Mouse (Mus musculus): Measurements from ENCODE around the gene Ctnnb1. TPM values are rescaled to one million over a fixed set of nuclear protein-coding genes. Genes with fewer than 3 reads are reported as not detected.
"Not testable (repeated sequence)": the region's sequence is repeated elsewhere in the genome, so short reads cannot be mapped to it uniquely, and the experiment has no call there.

Ctnnb1 gene
- 100 to 1,000 TPM; 306 TPM for total RNA-seq (2021)
- long read RNA-seq, experiment 1, transcript Ctnnb1-201 (15 exons, 3,623 nt), result major isoform, 32 of 63 reads
- long read RNA-seq, experiment 1, partial matches to known transcripts, result 21 of 63 reads
- long read RNA-seq, experiment 1, other reads (novel, unspliced or antisense), result 10 of 63 reads
- long read RNA-seq, experiment 2, transcript Ctnnb1-215 (1 exons, 1,292 nt), result minor isoform, 5 of 76 reads
- long read RNA-seq, experiment 2, transcript Ctnnb1-201 (15 exons, 3,623 nt), result major isoform, 33 of 76 reads
- long read RNA-seq, experiment 2, partial matches to known transcripts, result 26 of 76 reads
- long read RNA-seq, experiment 2, other reads (novel, unspliced or antisense), result 12 of 76 reads

DNA sequence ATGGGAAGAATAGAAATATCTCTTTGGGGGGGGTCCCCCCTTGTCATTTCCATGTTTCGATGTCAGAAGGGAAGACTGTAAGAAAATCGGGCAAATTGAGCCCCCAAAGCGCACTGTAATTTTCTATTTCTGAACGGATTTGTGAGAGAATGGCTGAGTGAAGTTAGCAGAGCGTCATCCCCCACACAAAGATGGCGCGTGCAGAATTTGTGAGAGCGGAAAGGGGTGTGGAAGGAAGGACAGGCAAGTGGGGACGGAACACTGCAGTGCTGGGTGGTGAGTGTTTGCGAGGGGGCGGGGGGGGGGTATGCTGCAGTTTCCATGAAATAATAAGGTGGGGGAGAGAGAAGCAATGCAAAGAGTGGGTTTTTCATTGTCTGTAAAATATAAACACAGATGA lies at the start of gene Ctnnb1:
TSS of gene Ctnnb1 (plus strand) at position 136 of the 400 bp plus-strand sequence.
- DNase-seq, result no peak

DNA sequence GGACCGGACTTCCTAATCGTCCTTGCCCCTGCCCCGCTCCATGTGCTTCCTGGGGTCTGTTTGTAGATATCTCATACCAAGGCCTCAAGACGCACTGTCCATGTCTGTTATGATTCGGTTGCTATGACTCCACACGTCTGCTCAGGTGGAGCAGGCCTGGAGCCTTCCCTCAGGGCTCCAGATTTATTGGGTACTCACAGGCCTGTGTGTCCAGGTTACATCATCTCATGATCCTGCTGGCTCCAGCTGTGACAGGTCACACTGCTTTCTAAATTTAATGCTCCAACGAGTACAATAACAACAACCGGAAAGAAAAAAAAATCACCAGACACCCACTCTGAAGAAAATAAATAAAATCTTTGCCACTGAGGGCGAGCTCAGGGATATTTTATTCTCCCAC lies 48.7 kb upstream of the Ctnnb1 start:
- no peak for DNase-seq

DNA sequence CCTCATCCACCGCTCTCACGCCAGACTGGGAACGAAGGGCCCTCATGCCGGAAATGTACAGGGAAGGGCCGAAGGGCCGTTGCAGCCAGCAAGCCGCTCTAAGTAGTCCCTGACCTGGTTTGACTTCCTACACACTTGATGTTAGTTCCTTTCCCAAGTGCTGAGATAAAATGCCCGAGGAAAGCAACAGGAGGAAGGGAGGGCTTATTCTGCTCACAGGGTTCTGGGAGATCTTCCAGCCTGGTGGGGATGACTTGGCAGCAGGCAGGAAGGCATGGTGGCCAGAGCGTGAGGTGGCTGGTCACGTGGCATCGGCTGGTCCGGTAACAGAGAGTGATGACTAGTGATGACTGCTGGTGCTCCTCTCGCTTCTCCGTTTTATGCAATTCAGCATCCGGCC lies 47.9 kb upstream of the Ctnnb1 start:
- DNase-seq, result no peak

DNA sequence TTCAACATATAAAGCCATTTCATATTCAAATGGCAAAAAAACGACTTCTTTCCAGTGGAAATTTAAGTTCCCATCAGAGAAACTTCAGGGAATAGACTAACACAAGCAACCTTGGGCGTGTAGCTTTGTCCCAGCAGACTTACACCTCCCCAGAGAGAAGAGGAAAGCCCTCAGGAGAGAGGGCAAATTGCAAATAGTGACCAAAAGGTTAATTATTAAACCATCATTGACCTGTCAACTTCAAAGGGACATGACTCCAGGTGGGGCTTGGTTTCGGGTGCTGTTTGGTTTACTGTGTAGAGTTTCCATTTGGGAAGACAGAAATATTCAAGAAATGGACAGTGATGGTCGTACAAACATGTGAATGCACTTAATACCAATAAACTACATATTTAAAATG lies 47.2 kb upstream of the Ctnnb1 start:
- DNase-seq, result no peak

DNA sequence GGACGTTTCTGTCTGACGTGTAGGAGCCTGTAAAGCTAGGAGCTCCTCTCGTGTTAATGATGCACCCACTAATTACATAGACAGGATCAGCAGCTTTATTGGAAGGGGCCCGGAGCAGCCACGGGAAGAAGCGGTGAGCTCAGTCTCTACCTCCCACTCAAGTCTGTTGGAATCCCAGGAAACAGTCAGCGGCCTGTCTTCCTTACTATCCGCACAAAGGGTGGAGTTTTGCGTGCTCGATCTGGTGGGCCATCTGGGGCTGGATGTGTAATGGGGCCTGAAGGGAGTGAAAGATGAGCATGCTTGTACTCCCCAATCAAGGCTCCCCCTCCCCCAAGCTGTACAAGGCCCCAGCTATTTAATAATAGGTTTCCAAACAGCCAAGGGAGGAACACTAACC lies 44.3 kb upstream of the Ctnnb1 start:
- no peak for DNase-seq

DNA sequence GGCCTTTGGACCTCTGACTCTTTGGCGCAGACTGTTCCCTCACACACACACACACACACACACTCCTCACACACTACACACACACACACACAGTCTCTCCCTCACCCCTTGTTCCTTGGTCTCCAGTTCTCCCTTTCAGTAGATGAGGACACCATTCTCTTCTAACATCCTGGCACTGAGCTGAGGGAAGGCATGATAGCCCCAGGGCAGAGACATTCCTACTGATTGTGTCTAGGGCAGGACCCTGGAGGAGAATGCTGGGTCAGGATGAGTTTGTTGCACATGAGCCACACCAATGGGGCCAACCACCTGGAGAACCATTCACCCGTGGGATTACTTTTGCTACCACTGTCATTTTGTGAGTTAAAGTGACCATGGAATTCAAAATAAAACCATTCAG lies 41.4 kb upstream of the Ctnnb1 start:
- DNase-seq, result no peak

DNA sequence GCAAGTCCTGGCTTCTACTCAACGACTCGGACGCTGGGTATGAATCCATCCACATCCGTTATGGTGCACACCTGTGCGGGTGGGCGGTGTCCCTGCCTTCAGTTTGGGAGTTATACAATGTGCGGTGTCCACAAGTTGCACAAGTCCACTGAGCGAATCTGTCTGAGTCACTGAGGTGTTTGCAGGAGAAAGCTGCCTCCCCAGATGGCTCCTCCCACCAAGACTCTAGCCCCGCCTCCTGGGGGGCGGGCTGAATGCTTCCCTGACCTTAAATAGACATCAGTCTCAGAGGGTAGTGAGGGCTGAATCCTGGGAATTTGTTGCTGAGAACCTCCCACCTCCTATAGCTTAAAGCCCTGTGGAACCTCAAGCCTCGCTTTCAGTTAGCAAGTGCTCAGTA lies 35.6 kb upstream of the Ctnnb1 start:
- no peak for DNase-seq

DNA sequence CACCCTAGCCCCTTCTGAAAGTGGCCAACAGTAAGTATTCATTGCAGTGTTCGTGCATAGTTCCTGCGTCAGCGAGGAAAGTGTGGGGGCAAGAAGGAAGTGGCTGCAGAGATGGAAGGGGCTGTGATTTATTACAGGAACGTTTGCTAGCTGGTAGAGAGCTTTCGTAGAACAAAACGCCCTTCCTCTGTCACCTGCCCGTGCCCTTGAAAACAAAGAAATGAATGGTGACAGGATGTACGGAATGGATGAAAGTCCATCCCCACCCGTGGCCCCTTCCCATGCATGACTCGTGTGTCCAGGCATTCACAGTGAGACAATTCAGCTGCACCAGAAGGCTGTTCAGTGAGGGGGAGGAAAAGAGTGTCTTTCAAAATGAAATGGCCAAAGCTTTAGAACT lies 35.0 kb upstream of the Ctnnb1 start:
- DNase-seq, result no peak

DNA sequence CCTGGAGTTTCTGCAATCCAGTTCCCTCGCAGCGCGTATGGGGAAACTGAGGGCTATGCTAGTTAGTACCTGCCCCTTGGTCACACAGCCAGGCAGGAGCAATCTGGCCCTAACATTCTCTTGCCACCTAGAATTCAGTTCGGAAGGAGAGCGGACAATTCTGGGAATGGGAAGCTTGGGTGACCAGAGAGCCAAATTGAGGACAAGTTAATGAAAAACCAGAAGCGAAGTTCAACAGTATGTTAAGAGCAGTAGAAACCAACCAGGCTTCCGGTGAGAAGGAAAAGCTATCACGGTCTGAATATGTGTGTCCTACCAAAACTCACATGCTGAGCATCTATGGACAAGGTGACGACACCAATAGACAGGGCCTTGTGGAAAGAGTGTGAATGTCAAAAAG lies 34.6 kb upstream of the Ctnnb1 start:
- no peak for DNase-seq

DNA sequence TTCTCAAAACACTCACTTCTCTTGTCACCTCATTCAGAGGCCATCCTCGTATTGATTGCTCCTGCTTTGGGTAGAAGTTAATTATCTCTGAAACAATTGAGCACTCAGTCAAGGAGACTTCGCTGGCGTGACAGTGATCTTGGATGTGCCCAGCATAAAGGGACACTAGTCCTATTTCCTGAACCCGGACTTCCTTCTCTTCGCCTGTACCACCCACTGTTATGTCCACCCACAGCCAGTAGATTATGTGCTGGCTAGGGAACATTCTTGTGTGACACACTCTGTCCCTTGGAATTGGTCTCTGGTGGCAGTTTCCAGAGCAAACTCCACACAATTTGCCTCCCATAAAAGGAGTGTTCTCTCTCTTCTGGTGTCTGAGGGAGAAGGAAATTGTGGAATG lies 32.5 kb upstream of the Ctnnb1 start:
- no peak for DNase-seq

DNA sequence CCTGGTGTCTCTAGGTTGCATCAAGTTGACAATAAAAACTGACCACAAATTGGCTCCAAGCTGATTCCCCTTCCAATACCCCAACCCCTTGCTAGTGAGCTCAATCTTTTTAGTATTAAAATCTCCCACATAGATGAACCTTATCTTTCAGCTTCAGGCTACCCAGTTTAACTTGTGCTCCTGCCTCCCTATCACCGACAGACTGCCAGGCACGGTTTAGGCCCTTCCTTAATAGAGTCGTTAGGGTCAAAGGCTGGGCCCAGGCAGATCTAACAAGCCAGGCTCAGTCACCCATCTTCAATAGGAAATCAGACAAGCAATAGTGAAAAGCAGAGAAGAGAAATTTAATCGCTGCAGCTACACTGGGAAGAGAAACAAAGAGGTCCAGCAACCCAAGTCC lies 31.7 kb upstream of the Ctnnb1 start:
- no peak for DNase-seq

DNA sequence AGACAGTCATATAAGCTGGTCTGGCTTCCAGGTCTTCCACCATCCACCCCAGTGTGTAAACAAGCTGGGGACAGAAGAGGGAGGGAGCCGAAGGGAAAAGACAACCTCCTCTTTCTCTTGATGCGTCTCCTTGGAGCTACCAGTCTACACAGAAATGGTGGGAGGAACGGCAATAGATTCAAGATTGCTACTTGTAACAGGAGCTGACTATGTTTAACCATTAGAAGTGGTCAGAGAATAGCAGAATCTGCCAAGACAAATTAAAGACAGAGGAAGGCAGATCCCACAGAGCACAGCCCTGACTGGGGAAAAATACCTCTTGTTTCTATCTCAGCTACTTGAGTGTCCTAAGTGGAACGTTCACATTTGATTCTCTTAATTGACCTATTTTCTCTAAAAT lies 29.2 kb upstream of the Ctnnb1 start:
- no peak for DNase-seq

DNA sequence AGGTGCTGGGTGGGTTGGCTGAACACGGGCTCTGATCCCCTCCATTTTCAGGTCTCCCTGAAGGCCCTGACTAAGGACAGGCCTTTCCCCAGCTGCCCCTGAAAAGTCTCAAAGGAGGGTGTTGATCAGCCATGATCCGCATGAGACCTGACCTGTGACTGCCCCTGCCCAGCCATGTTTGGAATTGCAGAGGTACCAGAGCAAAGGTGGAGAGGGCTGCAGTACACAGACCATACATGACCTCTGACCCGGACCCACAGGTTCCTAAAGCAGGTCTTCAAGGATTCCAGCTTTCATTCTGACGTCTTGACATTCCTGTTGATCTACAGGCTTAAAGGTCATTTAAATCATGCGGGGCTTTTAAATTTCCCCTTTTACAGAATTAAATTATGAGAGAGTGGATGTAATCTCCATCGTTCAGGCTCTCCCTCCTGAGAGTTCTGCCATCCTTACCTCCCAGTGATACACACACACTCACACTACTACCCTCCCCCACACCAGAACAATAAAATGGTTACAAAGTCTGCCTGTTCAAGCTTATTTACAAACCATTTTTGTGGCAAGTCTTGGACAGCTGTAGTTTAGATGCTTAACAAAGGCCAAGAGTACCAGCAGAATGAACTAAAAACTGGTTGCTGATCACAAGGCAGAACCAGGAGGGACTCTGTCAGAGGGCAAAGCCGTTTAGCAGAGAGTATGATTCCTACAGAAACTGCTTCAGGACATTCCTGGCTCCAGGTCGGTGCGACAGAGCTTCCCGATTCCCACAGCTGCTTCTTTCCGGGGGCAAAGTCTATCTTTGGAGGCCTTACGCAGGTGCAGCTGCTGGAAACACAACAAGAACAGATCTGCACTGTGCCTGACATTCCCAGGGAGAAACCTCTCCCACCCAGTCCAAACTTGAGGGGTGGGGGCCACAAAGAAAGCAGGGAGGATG lies 28.4 kb upstream of the Ctnnb1 start:
- no peak for DNase-seq

DNA sequence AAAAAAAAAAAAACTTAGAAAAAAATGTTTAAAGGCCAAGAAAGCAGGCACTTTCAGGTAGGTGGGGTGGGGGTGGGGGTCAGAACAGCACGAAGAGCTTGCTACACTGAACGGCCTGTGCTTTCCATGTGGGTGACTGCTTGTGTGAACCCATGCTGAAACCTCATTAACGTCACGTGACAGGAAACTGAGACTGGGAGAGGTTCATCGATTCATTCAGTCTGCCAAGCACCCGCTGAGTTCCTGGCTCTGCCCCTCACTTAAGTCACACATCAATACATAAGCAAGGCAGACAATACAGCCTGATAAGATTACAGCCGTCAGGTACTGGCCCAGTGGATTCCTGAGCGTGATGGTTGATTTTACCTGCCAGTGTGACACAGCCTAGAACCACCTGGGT lies 26.5 kb upstream of the Ctnnb1 start:
- DNase-seq, result no peak

DNA sequence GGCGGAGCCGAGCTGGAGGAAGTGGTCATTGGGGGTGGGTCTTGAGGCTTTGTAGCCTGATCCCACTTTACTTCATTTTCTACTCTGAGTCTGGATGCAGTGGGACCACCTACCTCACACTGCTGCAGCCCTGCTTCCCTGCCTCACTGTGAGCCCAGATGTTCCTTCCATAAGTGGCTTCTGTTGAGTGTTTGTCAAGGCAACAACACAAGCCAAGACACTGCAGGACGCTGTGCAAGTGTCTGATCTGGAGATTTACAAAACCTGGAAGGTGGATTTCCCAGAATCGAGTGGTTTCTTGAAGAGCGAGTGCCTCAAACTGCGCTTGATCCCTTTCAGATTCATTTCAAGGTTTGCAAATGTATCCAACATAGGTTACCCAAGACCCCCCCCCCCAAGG lies 20.6 kb upstream of the Ctnnb1 start:
- no peak for DNase-seq

DNA sequence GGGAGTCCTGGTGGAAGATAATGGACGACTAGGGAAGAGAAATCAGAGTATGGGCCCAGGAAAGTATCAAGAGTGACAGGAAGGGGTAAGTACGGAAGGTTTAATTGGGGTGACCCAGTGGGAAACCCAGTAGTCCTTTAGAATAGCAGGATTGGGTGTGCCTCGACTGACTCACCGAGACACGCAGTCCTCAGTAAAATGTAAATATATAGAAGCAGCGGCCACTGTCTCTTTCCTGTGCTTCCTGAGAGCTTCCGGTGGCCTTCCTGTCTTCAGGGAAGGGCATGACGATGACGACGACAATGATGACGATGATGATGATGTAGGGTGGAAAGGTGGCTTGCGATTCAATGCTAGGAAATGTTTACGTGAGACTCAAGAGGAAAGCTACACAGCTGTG lies 15.9 kb upstream of the Ctnnb1 start:
- DNase-seq, result no peak

DNA sequence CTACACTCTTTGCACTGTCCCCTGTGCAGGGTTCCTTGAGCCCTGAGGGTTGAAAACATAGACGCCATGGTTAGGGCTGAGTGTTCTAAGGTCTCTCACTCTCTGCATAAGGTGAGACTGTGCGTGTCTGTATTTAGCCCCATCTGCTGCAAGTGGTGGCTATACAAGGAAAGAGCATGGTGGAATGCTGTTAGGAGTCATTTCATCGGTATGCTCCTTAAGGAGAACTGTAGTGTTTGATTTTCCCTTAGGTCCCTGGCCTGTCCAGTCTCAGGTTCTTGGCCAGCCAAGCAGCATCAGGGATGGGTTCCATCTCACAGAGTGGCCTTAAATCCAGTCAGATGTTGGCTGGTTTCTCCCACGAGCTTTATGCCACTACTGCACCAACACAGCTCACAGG lies 14.6 kb upstream of the Ctnnb1 start:
- DNase-seq, result no peak

DNA sequence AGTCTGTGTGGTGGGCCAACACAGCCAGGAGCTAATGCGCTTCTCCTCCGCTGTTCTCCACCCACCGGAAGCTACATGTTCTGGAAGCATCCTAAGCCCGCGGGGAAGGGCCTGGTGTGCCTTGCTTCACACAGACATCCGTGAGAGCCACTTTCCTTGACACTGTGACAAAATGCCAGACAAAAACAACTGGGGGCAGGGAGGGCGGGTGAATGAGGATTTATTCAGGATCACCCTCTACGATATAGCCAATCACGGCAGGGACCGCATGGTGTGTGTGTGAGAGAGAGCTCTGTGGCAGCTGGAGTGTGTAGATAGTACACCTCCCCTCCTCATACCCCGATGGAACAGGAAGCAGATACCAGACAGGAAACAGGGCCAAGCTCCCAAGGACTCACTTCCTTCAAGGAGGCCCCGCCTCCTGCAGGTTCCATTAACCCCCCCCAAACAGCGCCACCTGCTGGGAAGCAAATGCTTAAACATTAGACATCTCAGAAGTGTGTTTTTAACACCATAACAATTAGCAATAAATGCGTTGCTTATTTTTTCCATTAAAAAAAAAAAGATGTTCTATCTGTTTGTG lies 14.0 kb upstream of the Ctnnb1 start:
- no peak for DNase-seq

DNA sequence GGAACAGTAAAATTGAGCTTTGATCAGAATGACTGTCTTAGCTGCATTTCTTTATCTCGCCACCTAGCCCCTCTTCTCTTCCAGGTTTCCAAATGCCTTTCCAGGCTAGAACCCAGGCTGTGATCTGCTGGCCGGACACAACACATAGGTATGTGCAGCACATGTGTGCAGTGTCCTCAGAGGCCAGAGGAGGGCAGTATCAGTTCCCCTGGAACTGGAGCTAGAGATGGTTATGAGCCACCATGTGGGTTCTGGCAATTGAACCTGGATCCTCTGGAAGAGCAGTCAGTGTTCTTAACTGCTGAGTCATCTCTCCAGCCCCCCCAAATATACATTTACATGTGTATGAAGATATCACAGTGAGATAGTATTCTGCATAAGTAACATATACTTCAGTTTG lies 11.4 kb upstream of the Ctnnb1 start:
- not testable (repeated sequence) for DNase-seq

DNA sequence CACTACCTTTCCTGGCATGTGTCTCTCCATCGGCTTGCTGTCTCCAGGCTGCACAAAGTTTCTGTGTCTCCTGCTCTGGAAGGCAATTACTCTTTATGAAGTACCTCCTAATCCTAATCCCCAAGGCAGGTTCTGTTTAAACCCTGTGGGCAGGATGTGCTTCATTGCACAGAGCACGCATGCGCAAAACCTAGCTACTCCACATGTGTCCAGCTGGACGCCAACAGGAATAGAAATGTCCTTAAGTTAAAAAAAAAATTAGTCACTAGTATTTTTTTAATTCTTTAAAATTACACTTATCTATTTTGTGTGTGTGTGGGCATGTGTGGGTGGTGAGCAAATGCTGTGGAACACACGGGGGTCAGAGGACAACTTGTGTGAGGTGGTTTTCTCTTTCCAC lies 10.8 kb upstream of the Ctnnb1 start:
- no peak for DNase-seq

DNA sequence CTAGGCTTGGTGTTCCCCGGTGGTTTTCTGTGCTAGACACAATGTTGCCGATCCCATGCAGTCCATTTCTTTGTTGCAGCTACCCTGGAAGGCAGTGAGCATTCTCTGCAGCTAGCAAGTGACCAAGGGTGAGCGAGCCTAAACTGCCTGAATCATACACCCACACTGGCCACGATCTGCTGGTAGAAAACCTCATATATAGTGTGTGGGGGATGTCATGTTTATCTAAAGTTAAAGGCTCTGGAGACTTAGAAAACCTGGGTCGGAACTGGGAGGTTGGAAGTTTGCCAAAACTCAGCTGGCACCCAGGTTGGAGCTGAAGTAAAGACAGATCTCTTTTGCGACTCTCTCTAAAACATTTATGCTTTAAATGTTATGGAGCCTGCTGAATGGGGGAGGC lies 10.4 kb upstream of the Ctnnb1 start:
- DNase-seq, result no peak

DNA sequence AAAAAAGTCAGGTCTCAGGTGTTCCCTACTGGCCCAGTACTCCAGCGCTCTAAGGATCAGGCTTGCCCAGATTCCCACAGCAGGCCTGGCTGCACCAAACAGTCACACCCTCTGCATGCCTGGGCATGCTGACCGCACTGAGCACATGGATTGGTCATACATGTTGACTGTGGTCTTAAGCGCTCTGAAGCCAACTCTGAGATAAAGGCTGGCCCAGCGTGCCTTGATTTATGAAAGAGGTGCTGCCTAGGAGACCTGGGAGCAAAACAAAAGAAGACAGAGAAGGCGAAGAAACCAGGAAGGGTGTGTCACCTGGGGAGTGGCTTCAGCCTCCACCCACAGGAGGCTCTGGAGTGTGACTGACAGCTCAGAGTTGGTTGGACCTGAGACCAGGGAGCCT lies 9.9 kb upstream of the Ctnnb1 start:
- no peak for DNase-seq

DNA sequence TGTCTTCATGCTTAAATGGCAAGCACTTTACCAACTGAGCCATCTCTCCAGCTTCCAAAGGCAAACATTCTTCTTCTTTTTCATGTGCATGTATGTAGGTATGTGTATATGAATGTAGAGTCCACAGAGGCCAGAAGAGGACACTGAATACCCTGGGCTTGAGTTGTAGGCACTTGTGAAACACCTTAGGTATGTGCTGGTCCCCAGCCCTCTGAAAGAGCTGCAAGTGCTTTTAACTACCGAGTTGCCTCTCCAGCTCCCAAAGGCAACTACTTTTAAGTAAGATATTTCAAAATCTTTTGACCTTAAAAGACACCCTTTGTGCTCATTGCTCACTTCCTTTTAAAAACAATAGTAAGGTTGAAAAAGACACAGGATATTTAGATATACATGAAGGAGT lies 2.9 kb upstream of the Ctnnb1 start:
- no peak for DNase-seq
